Mouse (Mus musculus) testis, adult 2 months (tissue): ENCODE results near the gene Hist1h4i. TPM values are rescaled to one million over a fixed set of nuclear protein-coding genes. Genes with fewer than 3 reads are reported as not detected.
A peak's percentile ranks its signal among the peaks of the same experiment; 100 is the strongest.
"Not testable (repeated sequence)": the region's sequence is repeated elsewhere in the genome, so short reads cannot be mapped to it uniquely, and the experiment has no call there.

Source experiments
- H3K27ac ChIP-seq: fragments of 200-500 bp; 2 replicates; pipeline ENCODE4 v1.5.1; 2012; ENCODE audit warnings: low read depth, low read length; ENCODE audit not compliant: control insufficient read depth, insufficient read depth
- H3K27me3 ChIP-seq: fragments of 200-500 bp; 2 replicates; pipeline ENCODE4 v1.6.1; 2012; ENCODE audit warnings: mild to moderate bottlenecking, low read length, moderate library complexity; ENCODE audit not compliant: control insufficient read depth, insufficient read depth
- H3K36me3 ChIP-seq: fragments of 200-500 bp; 2 replicates; pipeline ENCODE4 v1.6.1; 2012; ENCODE audit warnings: mild to moderate bottlenecking, low read length; ENCODE audit not compliant: control insufficient read depth, insufficient read depth
- H3K4me1 ChIP-seq: fragments of 200-500 bp; 2 replicates; pipeline ENCODE4 v1.6.1; 2012; ENCODE audit warnings: low read length; ENCODE audit not compliant: control insufficient read depth, insufficient read depth
- H3K4me3 ChIP-seq: fragments of 200-500 bp; 2 replicates; pipeline ENCODE4 v1.5.1; 2012; ENCODE audit warnings: low read depth, mild to moderate bottlenecking, low read length, moderate library complexity, mixed read lengths; ENCODE audit not compliant: control insufficient read depth
- CTCF ChIP-seq: fragments of 200-500 bp; IDR thresholded peaks from 2 replicates; pipeline ENCODE4 v1.5.1; 2012; ENCODE audit warnings: low read depth, mild to moderate bottlenecking, inconsistent platforms, low read length, moderate library complexity; ENCODE audit not compliant: control insufficient read depth, insufficient read depth, insufficient replicate concordance
- POLR2A ChIP-seq: fragments of 200-500 bp; IDR thresholded peaks from 2 replicates; pipeline ENCODE4 v1.6.1; 2012; ENCODE audit warnings: low read depth, mild to moderate bottlenecking, inconsistent platforms, low read length, moderate library complexity; ENCODE audit not compliant: control insufficient read depth
- polyA plus RNA-seq: library from polyadenylated mRNA; depleted of rRNA; stranded (reverse); fragments of >200 nt; gene quantifications from 2 replicates; pipeline ENCODE4 v1.2.3, GENCODE M21; 2012; rRNA removed

Hist1h4i gene
- polyA plus RNA-seq = 3.7 and 6.6 TPM in 2 replicates

DNA sequence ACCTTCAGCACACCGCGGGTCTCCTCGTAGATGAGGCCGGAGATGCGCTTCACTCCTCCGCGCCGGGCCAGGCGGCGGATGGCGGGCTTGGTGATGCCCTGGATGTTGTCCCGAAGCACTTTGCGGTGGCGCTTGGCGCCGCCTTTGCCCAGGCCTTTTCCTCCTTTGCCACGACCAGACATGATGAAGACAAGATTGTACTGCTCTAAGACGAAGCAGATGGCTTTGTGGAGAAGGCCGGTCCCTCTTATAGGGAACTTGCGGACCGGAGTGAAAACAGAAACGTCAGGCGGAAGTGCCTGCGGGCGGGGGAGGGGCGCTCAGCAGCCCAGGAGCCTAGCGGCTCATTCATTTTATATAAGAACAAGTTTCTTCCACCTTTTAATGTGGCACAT lies at the start of gene Hist1h4i:
Gene Hist1h4i, minus strand, starts transcription at position 221 of the 395 bp plus-strand sequence.
- Histone ChIP-seq H3K4me3 (peak within 1 kb of the TSS; percentile 77), H3K27ac (peak within 1 kb of the TSS; percentile 89)
- peak; percentile 83 for TF ChIP-seq POLR2A
- H3K4me1 ChIP-seq, H3K36me3 ChIP-seq, H3K27me3 ChIP-seq: not testable (repeated sequence)

DNA sequence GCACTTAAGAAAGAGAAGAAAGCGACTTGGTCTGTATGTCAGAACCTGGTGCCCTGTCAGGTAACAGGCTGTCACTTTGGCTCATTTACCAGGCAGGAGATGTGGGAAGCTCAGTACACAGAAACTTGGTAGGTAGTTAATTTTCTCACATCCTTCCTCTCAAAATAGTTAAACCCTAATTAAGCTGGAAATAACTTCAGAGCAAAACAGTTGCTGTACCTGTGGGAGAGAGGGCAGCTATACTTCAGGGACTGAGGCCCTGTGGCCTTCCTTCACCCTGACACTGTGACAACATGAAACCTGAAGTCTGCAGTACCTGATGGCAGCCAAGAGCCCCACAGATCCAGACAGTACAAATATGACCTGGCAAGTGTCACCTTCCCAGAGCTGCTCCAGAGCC lies 43.0 kb upstream of the Hist1h4i start, which contains the start of gene Vmn1r188:
Gene Vmn1r188, plus strand, starts transcription at position 301 of the 400 bp plus-strand sequence.
- H3K27me3 ChIP-seq = not testable (repeated sequence)

DNA sequence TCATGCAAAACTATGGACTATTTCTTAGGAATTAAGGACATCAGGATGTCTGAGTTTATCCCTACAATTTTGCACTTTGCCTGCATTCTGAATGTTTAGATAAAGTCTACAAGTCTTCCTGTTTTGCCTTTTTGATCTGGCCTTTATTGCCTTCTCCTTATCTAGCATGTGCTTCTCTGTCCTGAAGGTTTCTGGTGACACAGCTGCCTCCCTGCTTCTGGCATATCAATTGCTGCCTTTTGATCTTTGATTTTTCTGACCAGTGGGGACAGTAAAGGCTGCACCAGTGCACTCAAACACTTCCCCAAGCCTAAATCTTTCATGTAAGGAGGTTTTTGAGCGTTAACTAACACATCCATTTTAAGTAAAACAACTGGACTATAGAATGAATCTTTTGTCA lies 22.3 kb upstream of the Hist1h4i start:
- no peak for TF ChIP-seq CTCF
- no peak for TF ChIP-seq POLR2A
- no peaks in the 10 kb centered on the region for H3K4me1 ChIP-seq

More for the DNA sequence above, 43.0 kb upstream of the Hist1h4i start, which contains the start of gene Vmn1r188:
- not testable (repeated sequence) for H3K4me1 ChIP-seq, H3K36me3 ChIP-seq, H3K4me3 ChIP-seq, H3K27ac ChIP-seq

DNA sequence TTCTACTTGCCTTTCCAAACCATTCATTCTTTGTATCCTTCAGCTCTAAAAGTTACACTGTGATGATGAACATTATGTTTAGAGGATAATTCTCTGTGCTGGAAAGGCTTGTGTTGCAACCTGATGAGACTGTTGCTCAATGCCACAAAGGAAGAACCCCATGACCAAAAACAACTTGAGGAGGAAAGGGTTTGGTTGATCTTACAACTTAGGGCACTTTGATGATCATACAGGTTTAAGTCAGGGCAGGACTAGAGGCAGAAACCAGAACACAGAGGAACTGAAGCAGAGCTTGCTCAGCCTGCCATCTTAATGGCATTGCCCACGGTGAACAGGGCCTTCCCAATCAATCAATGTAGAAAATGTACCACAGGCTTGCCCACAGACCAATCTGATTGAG lies 20.3 kb upstream of the Hist1h4i start:
- H3K27ac ChIP-seq = no peak overlapping the region
- no peaks in the 10 kb centered on the region for H3K36me3 ChIP-seq
- H3K4me1 ChIP-seq = no peaks in the 10 kb centered on the region
- H3K27me3 ChIP-seq = no peaks in the 10 kb centered on the region
- no peak overlapping the region for H3K4me3 ChIP-seq
- TF ChIP-seq POLR2A (no peak), CTCF (no peak)

More for the DNA sequence above, 22.3 kb upstream of the Hist1h4i start:
- H3K27me3 ChIP-seq = no peaks in the 10 kb centered on the region
- H3K4me3 ChIP-seq = no peak overlapping the region
- no peak overlapping the region for H3K27ac ChIP-seq
- H3K36me3 ChIP-seq = no peaks in the 10 kb centered on the region

DNA sequence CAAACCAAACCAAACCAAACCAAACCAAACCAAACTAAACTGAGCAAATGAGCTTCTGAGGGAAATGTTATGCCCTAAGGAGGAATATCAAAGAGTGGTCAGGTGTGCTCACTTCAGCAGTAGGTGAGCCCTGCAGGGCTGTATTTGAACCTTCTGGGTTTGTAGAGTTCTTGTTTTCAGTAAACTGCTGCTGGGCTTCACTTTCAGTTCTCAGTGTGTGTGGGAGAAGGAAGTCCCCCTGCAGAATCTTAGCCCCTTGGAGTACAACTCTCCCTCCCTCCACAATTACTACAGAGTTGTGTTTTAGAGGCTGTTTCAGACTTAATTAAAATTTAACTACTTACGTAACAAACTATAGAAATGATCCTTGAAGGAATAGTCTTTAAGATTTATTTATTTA lies 12.6 kb upstream of the Hist1h4i start:
- Histone ChIP-seq H3K4me3 (no peak overlapping the region), H3K36me3 (no peaks in the 10 kb centered on the region), H3K27ac (no peak overlapping the region), H3K27me3 (no peaks in the 10 kb centered on the region), H3K4me1 (peaks cover 6% of the 10 kb centered on the region)
- TF ChIP-seq CTCF (no peak), POLR2A (no peak)

DNA sequence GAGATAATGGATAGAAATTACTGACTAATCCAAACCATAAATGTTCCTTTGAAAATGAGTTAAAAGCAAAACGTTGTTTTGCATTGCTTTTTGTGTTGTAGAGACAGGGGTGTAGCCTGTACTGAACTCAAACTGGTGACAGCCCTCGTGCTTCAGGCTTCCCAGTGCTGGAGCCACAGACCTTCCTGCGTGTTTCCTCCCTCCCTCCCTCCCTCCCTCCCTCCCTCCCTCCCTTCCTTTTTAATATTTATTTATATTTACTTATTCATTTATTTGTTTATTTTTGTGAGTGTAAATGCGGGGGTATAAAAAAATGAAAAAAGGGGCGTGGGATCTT lies 10.3 kb upstream of the Hist1h4i start:
- H3K4me3 ChIP-seq = no peak overlapping the region; the same call in 1 of the 2 replicates
- no peaks in the 10 kb centered on the region for H3K36me3 ChIP-seq
- TF ChIP-seq CTCF = no peak
- TF ChIP-seq POLR2A = no peak
- no peak overlapping the region for H3K27ac ChIP-seq
- no peaks in the 10 kb centered on the region for H3K27me3 ChIP-seq
- H3K4me1 ChIP-seq = peaks cover 6% of the 10 kb centered on the region

DNA sequence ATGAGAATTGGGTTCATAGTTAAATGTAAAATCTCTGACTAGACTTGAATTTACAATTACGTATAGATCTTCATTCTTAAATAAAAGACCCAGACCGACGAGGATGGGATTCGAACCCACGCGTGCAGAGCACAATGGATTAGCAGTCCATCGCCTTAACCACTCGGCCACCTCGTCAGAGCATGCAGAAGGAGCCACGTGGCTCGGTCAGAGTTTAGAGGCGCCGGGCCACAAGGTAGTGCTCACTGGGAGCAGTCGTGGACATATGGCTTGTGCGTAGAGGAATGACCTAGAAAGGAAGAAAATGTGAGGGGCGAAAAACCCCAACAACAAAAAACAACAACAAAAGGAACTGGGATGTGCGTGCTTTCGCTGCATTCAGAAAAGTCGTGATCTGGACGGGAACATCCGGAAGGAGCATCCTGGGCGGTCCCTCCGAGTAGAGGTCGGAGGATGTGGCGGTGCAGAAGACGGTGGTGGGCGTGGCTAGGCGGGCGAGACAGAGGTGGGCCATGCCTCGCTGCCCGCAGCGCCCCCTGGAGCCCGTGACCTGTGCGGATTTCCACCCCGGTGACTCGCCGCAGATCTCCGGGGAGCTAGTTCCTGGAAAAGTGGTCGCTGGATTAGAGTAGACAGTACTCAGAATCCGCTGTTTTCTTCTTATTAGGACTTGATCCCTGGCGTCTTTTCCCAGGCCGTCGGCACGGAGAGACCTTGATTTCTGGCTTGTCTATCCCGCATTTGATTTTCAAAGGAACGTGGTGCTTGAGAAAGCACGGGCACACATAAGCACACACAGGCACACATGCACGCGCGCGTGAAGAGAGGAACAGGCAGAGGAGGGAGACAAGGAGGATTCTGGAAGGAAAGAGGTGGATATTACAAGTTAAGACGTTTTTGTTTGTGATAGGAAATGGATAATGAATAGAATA lies 9.7 kb upstream of the Hist1h4i start:
- Histone ChIP-seq H3K27ac (no peak overlapping the region), H3K4me3 (peak overlapping the region; percentile 42), H3K27me3 (no peaks in the 10 kb centered on the region), H3K4me1 (peaks cover 6% of the 10 kb centered on the region), H3K36me3 (no peaks in the 10 kb centered on the region)
- TF ChIP-seq POLR2A (no peak), CTCF (peak; percentile 53; the same call in 1 of the 2 replicates)
